Mouse (Mus musculus) myocyte (in vitro differentiated cells): Measurements from ENCODE around the gene Kif26b.

ENCODE experiments used
- CEBPB ChIP-seq: IDR thresholded peaks from 2 replicates; pipeline ENCODE4 v1.6.1; 2011; ENCODE audit warnings: mild to moderate bottlenecking, moderate library complexity; ENCODE audit not compliant: poor library complexity, insufficient read depth, severe bottlenecking
- E2F4 ChIP-seq: IDR thresholded peaks from one replicate; pipeline ENCODE4 v1.6.1; 2011; ENCODE audit warnings: mild to moderate bottlenecking, control low read depth, moderate library complexity; ENCODE audit not compliant: insufficient read depth
- MAX ChIP-seq: IDR thresholded peaks from one replicate; pipeline ENCODE4 v1.6.1; 2011; ENCODE audit warnings: low read depth, mild to moderate bottlenecking, control low read depth
- MYOD1 ChIP-seq, 3 experiments: IDR thresholded peaks; one replicate each; pipeline ENCODE4 v1.6.1; 2011; ENCODE audit warnings: control low read depth in 2 of 3, low read depth in 2 of 3, mild to moderate bottlenecking in 2 of 3, moderate library complexity in 1 of 3; ENCODE audit not compliant: insufficient read length in 2 of 3, control insufficient read depth in 1 of 3
- MYOG ChIP-seq, 3 experiments: IDR thresholded peaks; one replicate each; pipeline ENCODE4 v1.6.1; 2011; ENCODE audit warnings: control low read depth in 2 of 3, low read depth in 2 of 3, mild to moderate bottlenecking in 2 of 3; ENCODE audit not compliant: insufficient read length in 2 of 3, control insufficient read depth in 1 of 3, insufficient read depth in 1 of 3
- POLR2A ChIP-seq: IDR thresholded peaks from one replicate; pipeline ENCODE4 v1.6.1; 2011; ENCODE audit warnings: low read depth, mild to moderate bottlenecking, control low read depth, moderate library complexity; ENCODE audit not compliant: insufficient read length
- POLR2AphosphoS2 ChIP-seq: IDR thresholded peaks from one replicate; pipeline ENCODE4 v1.6.1; 2011; ENCODE audit warnings: low read depth, control low read depth; ENCODE audit not compliant: insufficient read length
- TCF3 ChIP-seq: IDR thresholded peaks from one replicate; pipeline ENCODE4 v1.6.1; 2011; ENCODE audit warnings: low read depth, control low read depth; ENCODE audit not compliant: insufficient read length
- USF1 ChIP-seq: IDR thresholded peaks from one replicate; pipeline ENCODE4 v1.6.1; 2011; ENCODE audit warnings: low read depth, mild to moderate bottlenecking, control low read depth, moderate library complexity

- no peak for TF ChIP-seq POLR2A
- no peak for TF ChIP-seq CEBPB
- no peak for TF ChIP-seq E2F4
- TF ChIP-seq MAX, result no peak
- no peak for TF ChIP-seq POLR2AphosphoS2
- no peak for TF ChIP-seq MYOD1 (IDR thresholded peaks at IDR 0.05; ENCODE audit: control insufficient read depth in 1 of 3, insufficient read length in 2 of 3, low read depth in 2 of 3)
- no peak for TF ChIP-seq MYOG (IDR thresholded peaks at IDR 0.05; ENCODE audit: control insufficient read depth in 1 of 3, insufficient read depth in 1 of 3, insufficient read length in 2 of 3, low read depth in 2 of 3)
- no peak for TF ChIP-seq TCF3
- no peak for TF ChIP-seq USF1
These were observed 229.5 kb downstream of the Kif26b start for GRCm38 (mm10) chr1:178758441-178758840.
